Mouse (Mus musculus) thymus, adult 2 months (tissue): ENCODE measurements around the gene Hcfc1r1.

Experiments
- CTCF ChIP-seq: fragments of 200-500 bp; IDR thresholded peaks from 2 replicates; pipeline ENCODE4 v1.5.1; 2012; ENCODE audit warnings: mild to moderate bottlenecking, control low read depth, low read length, moderate library complexity, borderline replicate concordance; ENCODE audit not compliant: control insufficient read depth, poor library complexity, insufficient read depth; ENCODE audit errors: extremely low read depth
- POLR2A ChIP-seq: fragments of 200-500 bp; IDR thresholded peaks from 2 replicates; pipeline ENCODE4 v1.6.1; 2012; ENCODE audit warnings: mild to moderate bottlenecking, low read length, control low read depth, moderate library complexity; ENCODE audit not compliant: control insufficient read depth, poor library complexity, insufficient read depth; ENCODE audit errors: extremely low read depth

DNA sequence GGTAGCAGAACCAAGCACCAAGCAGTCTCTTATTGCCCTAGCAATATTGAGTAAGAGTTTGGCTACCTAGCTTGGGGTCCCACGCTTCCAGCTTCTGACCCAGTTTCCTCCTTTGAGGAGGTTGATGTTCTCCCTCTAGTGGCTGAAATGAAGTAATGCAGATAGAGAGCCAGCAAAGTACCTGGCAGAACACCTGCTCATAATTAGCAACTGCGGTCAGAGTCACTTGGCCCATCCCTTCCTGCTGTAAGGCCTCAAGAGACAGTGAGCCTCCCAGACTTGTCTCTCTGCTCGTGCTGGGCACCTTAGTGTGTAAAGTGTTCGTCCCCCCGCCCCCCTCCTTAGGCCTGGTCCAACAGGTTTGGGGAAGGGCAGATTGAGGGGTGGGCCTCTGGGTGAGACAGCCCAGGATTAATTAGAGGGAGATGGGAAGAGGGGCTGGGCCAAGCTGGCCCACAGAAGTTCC is 8.8 kb upstream of the Hcfc1r1 start:
- TF ChIP-seq POLR2A (no peak), CTCF (peak; percentile 52; the same call in 1 of the 2 replicates)
